Mouse (Mus musculus) heart, adult 10 weeks (tissue): ENCODE measurements around the gene Brca2. TPM values are rescaled to one million over a fixed set of nuclear protein-coding genes. Genes with fewer than 3 reads are reported as not detected.

ENCODE experiments used
- polyA plus RNA-seq: library from polyadenylated mRNA; stranded (reverse); fragments of 350-450 nt; fragmentation: Illumina TruSeq; extraction: RNeasy Lipid Tissue Mini Kit (QIAGEN cat#74804); gene quantifications from one replicate; pipeline ENCODE4 v1.2.3, GENCODE M21; 2014; ENCODE audit warnings: low read depth, low replicate concordance

Gene Brca2
- 2.4 TPM for polyA plus RNA-seq

GRCm38 (mm10) chr5:150521937-150522866 lies at the start of gene Brca2:
Brca2 (plus strand) TSS chr5:150522630.

GRCm38 (mm10) chr5:150518064-150518463 lies 4.4 kb upstream of the Brca2 start, which contains the start of gene Zar1l:
Zar1l (minus strand) TSS chr5:150518164.

GRCm38 (mm10) chr5:150597088-150597487 lies 74.7 kb downstream of the Brca2 start, which contains the start of gene N4bp2l1:
N4bp2l1 (minus strand) TSS chr5:150597188.

Other genes starting within 250 kb of the Brca2 start
- gene Zar1l, start 4.5 kb upstream of the Brca2 start, polyA plus RNA-seq: not detected
- gene N4bp2l1, start 74.6 kb downstream of the Brca2 start, polyA plus RNA-seq: 2.5 TPM
- 26.7 TPM for gene N4bp2l2, start 143.6 kb downstream of the Brca2 start, polyA plus RNA-seq
- gene Pds5b, start 151.1 kb downstream of the Brca2 start, polyA plus RNA-seq: 12.3 TPM